Mouse (Mus musculus) embryonic fibroblast, embryonic 13.5 days (primary cell): Measurements from ENCODE around the gene Pex16.

Experiments used
- CTCF ChIP-seq: IDR thresholded peaks from 2 replicates; pipeline ENCODE4 v1.5.1; 2011; ENCODE audit warnings: mild to moderate bottlenecking, control low read depth, low read length, moderate library complexity, borderline replicate concordance; ENCODE audit not compliant: insufficient read depth
- POLR2A ChIP-seq: IDR thresholded peaks from 2 replicates; pipeline ENCODE4 v1.6.1; 2011; ENCODE audit warnings: low read depth, mild to moderate bottlenecking, control low read depth, low read length, moderate library complexity

- TF ChIP-seq CTCF (no peak), POLR2A (no peak)
These were observed 48.7 kb downstream of the Pex16 start for GRCm38 (mm10) chr2:92423156-92423555.
